Mouse (Mus musculus) spleen, postnatal 4 days (tissue): Measurements from ENCODE around the gene Slc11a2.
"Not testable (repeated sequence)": the region's sequence is repeated elsewhere in the genome, so short reads cannot be mapped to it uniquely, and the experiment has no call there.

Experiments used
- DNase-seq, 2 experiments: peaks; one replicate each; pipeline ENCODE4 v3.0.0; 2022; ENCODE audit warnings: low spot score in 2 of 2

Slc11a2 gene

GRCm38 (mm10) chr15:100352711-100353250 is 72.1 kb downstream of the Slc11a2 start, which contains the start of the genes Methig1 and Mettl7a2:
TSS of gene Methig1 (plus strand) at chr15:100353149.
TSS of gene Mettl7a2 (plus strand) at chr15:100353200.
- no peak for DNase-seq

GRCm38 (mm10) chr15:100351501-100352060 is 73.3 kb downstream of the Slc11a2 start:
- no peak for DNase-seq

- no peak for DNase-seq
Measured at GRCm38 (mm10) chr15:100349496-100349895, 75.4 kb downstream of the Slc11a2 start.

- no peak for DNase-seq
Measured at GRCm38 (mm10) chr15:100346761-100347160, 78.1 kb downstream of the Slc11a2 start.

GRCm38 (mm10) chr15:100345484-100345883 is 79.4 kb downstream of the Slc11a2 start:
- DNase-seq, result no peak

- DNase-seq, result not testable (repeated sequence)
Measured at GRCm38 (mm10) chr15:100341314-100341980, 83.4 kb downstream of the Slc11a2 start.
